Mouse (Mus musculus): ENCODE measurements around the gene Tead4.
"Not testable (repeated sequence)": the region's sequence is repeated elsewhere in the genome, so short reads cannot be mapped to it uniquely, and the experiment has no call there.

The Tead4 gene

GRCm38 (mm10) chr6:128232216-128232615 is 68.4 kb downstream of the Tead4 start:
- DNase-seq: no peak

GRCm38 (mm10) chr6:128231741-128232140 is 68.9 kb downstream of the Tead4 start:
- no peak for DNase-seq

GRCm38 (mm10) chr6:128227438-128228017 is 73.1 kb downstream of the Tead4 start:
- peak; percentile 11 for DNase-seq

GRCm38 (mm10) chr6:128226941-128227340 is 73.7 kb downstream of the Tead4 start:
- DNase-seq: no peak

- no peak for DNase-seq
Measured at GRCm38 (mm10) chr6:128225846-128226176, 74.8 kb downstream of the Tead4 start.

DNA sequence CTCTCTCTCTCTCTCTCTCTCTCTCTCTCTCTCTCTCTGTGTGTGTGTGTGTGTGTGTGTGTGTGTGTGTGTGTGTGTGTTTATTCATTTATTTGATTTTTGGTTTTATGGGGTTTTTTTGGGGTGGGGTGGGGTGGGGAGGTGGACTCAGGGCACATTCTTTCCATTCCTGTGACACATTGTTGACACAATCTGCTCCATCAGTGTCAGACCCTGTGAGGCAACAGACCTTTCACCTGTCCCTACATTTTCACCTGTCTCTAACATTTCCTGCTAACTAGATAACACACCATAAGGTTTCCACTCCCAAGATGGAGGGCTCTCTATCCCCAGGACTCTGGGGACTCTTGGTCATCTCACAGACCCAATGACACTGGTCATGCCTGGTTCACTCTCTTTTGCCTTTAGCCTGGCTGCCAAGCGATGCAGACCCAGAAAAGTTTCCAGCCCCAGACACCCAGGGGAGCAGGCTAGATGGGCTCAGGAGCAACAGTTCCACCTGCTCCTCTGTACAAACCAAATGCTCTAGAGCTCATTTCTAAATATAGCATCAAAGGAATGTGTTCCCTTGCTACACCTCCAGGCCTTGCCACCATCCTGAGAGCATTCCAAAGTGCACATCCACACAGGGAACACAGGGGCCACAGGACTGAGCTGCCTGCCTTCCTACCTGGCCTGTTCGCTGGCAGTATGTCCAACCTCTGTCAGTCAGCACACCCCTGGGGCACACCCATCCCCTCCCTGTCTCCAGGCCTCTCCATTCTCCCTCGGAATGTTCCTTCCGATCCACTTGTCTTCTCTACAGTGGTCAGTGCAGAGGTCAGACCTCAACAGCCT is 75.4 kb downstream of the Tead4 start:
- DNase-seq: no peak

- no peak for DNase-seq
Measured at GRCm38 (mm10) chr6:128223159-128223558, 77.5 kb downstream of the Tead4 start.

GRCm38 (mm10) chr6:128215004-128215403 is 85.6 kb downstream of the Tead4 start:
- DNase-seq: not testable (repeated sequence)

DNA sequence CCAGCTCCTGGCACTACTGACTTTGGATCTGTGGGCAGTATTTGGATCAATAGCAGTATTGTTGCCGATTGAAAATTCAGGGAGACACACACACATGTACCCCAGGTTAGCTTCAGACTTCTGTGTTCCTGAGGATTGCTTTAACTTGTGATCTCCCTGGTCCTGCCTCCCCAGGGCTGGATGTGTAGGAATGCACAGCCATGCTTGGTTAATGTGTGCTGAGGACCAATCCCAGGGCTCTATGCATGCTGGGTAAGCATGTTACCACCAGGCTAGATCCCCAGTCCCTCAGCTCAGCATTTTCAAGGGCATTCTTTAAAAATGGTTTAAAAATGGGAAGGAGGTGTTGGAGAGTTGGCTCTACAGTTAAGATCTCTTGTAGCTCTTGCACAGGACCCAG is 91.4 kb downstream of the Tead4 start:
- not testable (repeated sequence) for DNase-seq

DNA sequence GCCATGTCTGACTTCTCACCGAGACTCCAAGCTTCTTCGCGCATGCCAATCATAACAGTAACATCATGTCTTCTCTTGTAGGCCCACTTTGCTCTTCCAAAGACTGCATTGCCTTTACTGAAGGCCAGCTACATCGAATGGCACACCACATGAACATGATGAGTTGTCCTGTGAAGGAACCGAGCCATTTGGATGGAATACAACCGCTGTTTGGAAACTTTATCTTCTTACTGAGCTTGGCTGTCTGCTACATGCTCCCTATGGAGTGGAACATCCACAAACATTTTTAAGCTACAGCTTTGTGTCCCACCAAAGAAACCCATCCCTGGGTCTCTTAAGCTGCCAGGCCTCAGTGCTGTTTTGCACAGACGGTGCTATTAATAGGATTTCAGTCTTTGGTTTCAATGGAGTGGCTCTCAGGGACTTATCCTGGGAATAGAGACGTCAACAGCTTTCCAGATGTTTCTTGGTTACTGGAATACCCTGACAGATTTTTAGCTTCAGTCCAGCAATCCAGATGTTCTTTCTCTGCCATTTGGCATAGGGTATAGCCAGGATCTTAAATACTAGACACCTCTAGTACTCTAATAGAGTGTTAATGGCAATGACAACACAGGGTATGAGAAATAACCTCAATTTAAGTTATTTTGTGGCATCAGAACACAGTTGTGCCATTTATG is 92.0 kb downstream of the Tead4 start:
- no peak for DNase-seq

DNA sequence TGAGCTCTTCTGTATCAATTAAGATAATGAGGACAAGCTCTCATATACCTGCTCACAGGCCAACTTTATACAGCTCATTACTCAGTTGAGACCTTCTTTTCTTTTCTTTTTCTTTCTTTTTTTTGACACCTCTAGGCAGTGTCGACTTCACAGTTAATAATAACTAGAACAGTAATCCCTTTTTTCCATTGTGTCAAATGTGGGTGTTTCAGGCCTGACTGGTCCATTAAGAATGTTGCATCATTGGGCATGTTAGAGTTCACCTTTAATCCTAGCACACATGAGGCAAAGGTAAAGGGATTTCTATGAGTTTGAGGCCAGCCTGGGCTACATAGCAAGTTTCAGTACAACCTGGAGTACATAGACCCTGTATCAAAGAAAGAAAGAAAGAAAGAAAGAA is 97.1 kb downstream of the Tead4 start:
- no peak for DNase-seq

GRCm38 (mm10) chr6:128200847-128201640 is 99.6 kb downstream of the Tead4 start:
- peak; percentile 57 for DNase-seq

- peak; percentile 99 for DNase-seq
Measured at GRCm38 (mm10) chr6:128200116-128200846, 100.3 kb downstream of the Tead4 start.

DNA sequence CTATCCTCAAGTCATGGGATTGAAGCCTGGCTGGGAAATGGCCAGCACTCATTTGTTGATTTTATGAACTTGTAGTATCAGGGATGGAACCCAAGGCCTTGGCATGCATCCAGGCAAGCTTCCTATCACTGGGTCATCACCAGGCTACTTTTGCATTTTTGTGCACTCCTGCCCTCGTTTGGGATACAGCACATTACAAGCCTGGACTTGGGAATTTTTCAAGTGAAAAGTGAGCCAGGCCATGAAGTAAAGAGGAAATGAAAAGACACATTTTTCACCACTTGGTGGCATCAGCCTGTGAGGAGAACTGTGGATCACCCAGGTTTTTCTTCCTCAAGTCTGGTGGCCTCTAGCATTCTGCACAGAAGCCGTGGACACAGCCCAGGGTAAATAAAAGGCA is 117.1 kb downstream of the Tead4 start:
- no peak for DNase-seq

DNA sequence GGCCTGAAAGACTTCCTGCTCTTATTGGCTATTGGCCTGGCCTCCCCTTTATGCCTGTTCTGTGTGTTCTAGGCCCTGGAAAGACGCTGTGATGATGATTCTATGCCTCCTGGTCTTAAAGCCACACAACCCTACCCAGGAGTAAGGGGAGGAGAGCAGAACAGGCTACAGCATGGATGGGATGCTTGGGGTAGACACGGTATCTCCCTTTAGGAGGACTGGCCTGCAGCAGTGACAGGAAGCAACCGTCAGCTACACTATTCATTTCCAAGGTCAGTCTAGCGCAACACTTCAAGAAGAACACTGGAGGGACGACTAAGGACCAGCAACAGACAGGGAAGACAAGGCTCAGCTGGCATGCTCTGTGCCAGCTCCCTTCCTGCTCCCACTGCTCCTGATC is 119.4 kb downstream of the Tead4 start:
- DNase-seq: no peak

DNA sequence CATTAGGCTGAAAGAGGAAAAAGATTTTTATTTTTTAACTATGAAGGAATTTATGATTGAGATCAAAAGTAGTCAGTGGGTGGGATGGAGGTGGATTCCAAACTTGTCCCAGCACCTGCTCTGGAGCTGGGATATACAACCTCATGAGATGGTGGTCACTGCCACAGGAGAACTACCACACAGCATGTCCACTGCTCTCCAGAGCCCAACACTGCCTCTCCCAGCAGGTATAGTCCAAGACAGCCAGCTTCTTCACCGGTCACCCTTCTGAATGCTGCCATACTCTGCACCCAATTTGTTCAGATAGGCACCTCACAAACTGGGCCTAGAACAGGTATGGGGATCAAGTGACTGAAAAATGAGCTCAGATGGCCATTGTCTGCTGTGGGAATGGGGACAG is 121.0 kb downstream of the Tead4 start:
- DNase-seq: no peak

GRCm38 (mm10) chr6:128179247-128179646 is 121.4 kb downstream of the Tead4 start:
- no peak for DNase-seq

- no peak for DNase-seq
Measured at GRCm38 (mm10) chr6:128178681-128179080, 121.9 kb downstream of the Tead4 start.

Data from layer of hippocampus, adult 9-11 months (tissue).